Mouse (Mus musculus) myocyte (in vitro differentiated cells): ENCODE data around the gene Nos1ap.

Experiments
- MAX ChIP-seq: IDR thresholded peaks from one replicate; pipeline ENCODE4 v1.6.1; 2011; ENCODE audit warnings: low read depth, mild to moderate bottlenecking, control low read depth
- TCF12 ChIP-seq: IDR thresholded peaks from one replicate; pipeline ENCODE4 v1.6.1; 2011; ENCODE audit warnings: mild to moderate bottlenecking, control low read depth; ENCODE audit not compliant: poor library complexity, insufficient read depth, severe bottlenecking

GRCm38 (mm10) chr1:170586715-170587114 lies 2.9 kb downstream of the Nos1ap start:
- no peak for TF ChIP-seq TCF12
- no peak for TF ChIP-seq MAX
